Mouse (Mus musculus) liver (tissue): ENCODE results near the gene Rnpepl1.

Source experiments
- DNase-seq: peaks from one replicate; pipeline ENCODE4 v3.0.0-alpha.2; 2020; ENCODE audit warnings: mixed read lengths

Gene Rnpepl1

GRCm38 (mm10) chr1:92910239-92910885 lies at the start of gene Rnpepl1:
Gene Rnpepl1, plus strand, starts transcription at chr1:92910783.
- peak; percentile 79 for DNase-seq

- DNase-seq = no peak
Measured at GRCm38 (mm10) chr1:92861503-92861902, 49.1 kb upstream of the Rnpepl1 start.

GRCm38 (mm10) chr1:92863268-92863667 lies 47.3 kb upstream of the Rnpepl1 start:
- no peak for DNase-seq

GRCm38 (mm10) chr1:92866170-92866569 lies 44.4 kb upstream of the Rnpepl1 start:
- DNase-seq = no peak

GRCm38 (mm10) chr1:92869985-92870384 lies 40.6 kb upstream of the Rnpepl1 start:
- no peak for DNase-seq

GRCm38 (mm10) chr1:92872666-92873065 lies 37.9 kb upstream of the Rnpepl1 start:
- DNase-seq = no peak

- DNase-seq = no peak
Measured at GRCm38 (mm10) chr1:92874011-92874410, 36.6 kb upstream of the Rnpepl1 start.

- DNase-seq = no peak
Measured at GRCm38 (mm10) chr1:92875360-92876111, 35.0 kb upstream of the Rnpepl1 start.

- no peak for DNase-seq
Measured at GRCm38 (mm10) chr1:92877431-92877978, 33.1 kb upstream of the Rnpepl1 start.

GRCm38 (mm10) chr1:92878066-92878741 lies 32.4 kb upstream of the Rnpepl1 start:
- DNase-seq = no peak

- no peak for DNase-seq
Measured at GRCm38 (mm10) chr1:92879266-92879665, 31.3 kb upstream of the Rnpepl1 start.

GRCm38 (mm10) chr1:92880101-92880500 lies 30.5 kb upstream of the Rnpepl1 start:
- DNase-seq = no peak

- DNase-seq = no peak
Measured at GRCm38 (mm10) chr1:92881982-92882381, 28.6 kb upstream of the Rnpepl1 start.

GRCm38 (mm10) chr1:92888901-92889655 lies 21.5 kb upstream of the Rnpepl1 start:
- DNase-seq = no peak

GRCm38 (mm10) chr1:92892791-92893190 lies 17.8 kb upstream of the Rnpepl1 start:
- no peak for DNase-seq

- DNase-seq = no peak
Measured at GRCm38 (mm10) chr1:92893896-92894295, 16.7 kb upstream of the Rnpepl1 start.

- peak; percentile 69 for DNase-seq
Measured at GRCm38 (mm10) chr1:92895089-92895488, 15.5 kb upstream of the Rnpepl1 start.

- DNase-seq = peak; percentile 71
Measured at GRCm38 (mm10) chr1:92902786-92903185, 7.8 kb upstream of the Rnpepl1 start, which contains the start of gene Ankmy1. Gene Ankmy1, minus strand, starts transcription at chr1:92902906.

GRCm38 (mm10) chr1:92903627-92904026 lies 7.0 kb upstream of the Rnpepl1 start:
- DNase-seq = no peak

- no peak for DNase-seq
Measured at GRCm38 (mm10) chr1:92905703-92906310, 4.8 kb upstream of the Rnpepl1 start.

- DNase-seq = peak; percentile 94
Measured at GRCm38 (mm10) chr1:92906779-92907631, 3.6 kb upstream of the Rnpepl1 start, which contains the start of gene Dusp28. Gene Dusp28, plus strand, starts transcription at chr1:92906981.
